Comparison of ENCODE assay signal across 9 mouse cellular contexts in the genomic region with DNA sequence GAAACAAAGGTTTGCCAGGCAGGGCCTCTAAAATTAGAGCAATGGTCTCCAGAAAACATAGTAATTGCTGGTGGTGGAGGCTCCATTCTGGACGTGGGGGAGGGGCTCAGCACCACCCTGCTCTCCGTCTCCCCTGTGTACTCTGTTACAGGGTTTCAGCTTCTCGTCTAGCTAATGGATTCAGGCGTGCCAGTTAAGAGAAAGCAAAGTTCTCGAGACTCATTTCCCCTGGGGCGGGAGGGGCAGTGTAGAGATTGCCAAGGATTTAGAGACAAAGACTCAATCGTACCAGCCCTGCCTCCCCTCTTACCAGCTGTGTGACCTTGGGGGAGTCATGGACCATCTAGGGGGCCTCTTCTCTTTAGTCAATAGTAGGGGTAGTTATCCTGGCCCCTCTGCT.
DNase-seq lines count a peak whose midpoint lies in the region; ATAC-seq lines count a peak whose summit lies in the region.
"Had no signal": no experiment of that assay in that cellular context is flagged by ENCODE, and none has a peak within 500 bp of the region (broad histone marks: within the 10 kb centered on the region; RNA-seq: fewer than 3 reads in every experiment).

No protein-coding gene starts in this region.

- H3K4me2 ChIP-seq in heart, embryonic 13.5 days = peak overlapping the region; percentile 84
- H3K4me2 ChIP-seq in stomach, embryonic 16.5 days (ENCODE audit: low read depth, low read length) = no peak overlapping the region
- H3K4me2 ChIP-seq: forebrain, embryonic 15.5 days; hindbrain, embryonic 13.5 days had no signal

- no peaks in the 10 kb centered on the region for H3K36me3 ChIP-seq in embryonic facial prominence, embryonic 10.5 days (replicated peaks)
- no peaks in the 10 kb centered on the region for H3K36me3 ChIP-seq in heart, embryonic 13.5 days
- H3K36me3 ChIP-seq in stomach, embryonic 16.5 days (ENCODE audit: control insufficient read depth, insufficient read depth, low read length) = no peaks in the 10 kb centered on the region
- H3K36me3 ChIP-seq: forebrain, embryonic 15.5 days; hindbrain, embryonic 13.5 days had no signal

- peak overlapping the region; percentile 98 for H3K9ac ChIP-seq in heart, embryonic 13.5 days
- no peak overlapping the region for H3K9ac ChIP-seq in stomach, embryonic 16.5 days (ENCODE audit: low read length)
- H3K9ac ChIP-seq: forebrain, embryonic 15.5 days; hindbrain, embryonic 13.5 days had no signal

- DNase-seq in lung, adult 18-20 months = peak; percentile 37 to 46
- no peak for DNase-seq in lung, postnatal 4 days
- no peak for DNase-seq in embryonic facial prominence, embryonic 10.5 days (ENCODE audit: low spot score)
- no peak for DNase-seq in frontal cortex, postnatal 36 days (ENCODE audit: low spot score in 2 of 2)
- DNase-seq in layer of hippocampus, postnatal 25 days (ENCODE audit: extremely low spot score in 1 of 2, low spot score in 1 of 2) = no peak

- H3K9me3 ChIP-seq in embryonic facial prominence, embryonic 10.5 days = no peaks in the 10 kb centered on the region
- H3K9me3 ChIP-seq in heart, embryonic 13.5 days = no peaks in the 10 kb centered on the region
- H3K9me3 ChIP-seq in stomach, embryonic 16.5 days (replicated peaks; ENCODE audit: control insufficient read depth, low read length) = no peaks in the 10 kb centered on the region
- H3K9me3 ChIP-seq: forebrain, embryonic 15.5 days; hindbrain, embryonic 13.5 days had no signal

- WGBS in embryonic facial prominence, embryonic 10.5 days = 23% methylated on average over 7 of the region's 7 CpGs
- WGBS in heart, embryonic 13.5 days = 26% methylated on average over 7 of the region's 7 CpGs
- 29% methylated on average over 7 of the region's 7 CpGs for WGBS in stomach, embryonic 16.5 days

- no peak overlapping the region for H3K4me3 ChIP-seq in embryonic facial prominence, embryonic 10.5 days
- H3K4me3 ChIP-seq in heart, embryonic 13.5 days = no peak overlapping the region
- H3K4me3 ChIP-seq in stomach, embryonic 16.5 days (replicated peaks; ENCODE audit: low read length) = no peak overlapping the region
- H3K4me3 ChIP-seq: forebrain, embryonic 15.5 days; hindbrain, embryonic 13.5 days had no signal

- ATAC-seq in heart, embryonic 13.5 days (ENCODE audit: extremely low read depth, insufficient number of reproducible peaks, low FRiP score, low TSS enrichment) = no peak
- ATAC-seq in stomach, embryonic 16.5 days (ENCODE audit: insufficient read depth, low FRiP score) = no peak
- ATAC-seq: forebrain, embryonic 15.5 days had no signal

- peaks cover 65% of the 10 kb centered on the region for H3K4me1 ChIP-seq in embryonic facial prominence, embryonic 10.5 days
- peaks cover 81% of the 10 kb centered on the region for H3K4me1 ChIP-seq in heart, embryonic 13.5 days
- peaks cover 18% of the 10 kb centered on the region for H3K4me1 ChIP-seq in stomach, embryonic 16.5 days (ENCODE audit: control insufficient read depth, insufficient read depth, low read length)

- no peaks in the 10 kb centered on the region for H3K27me3 ChIP-seq in embryonic facial prominence, embryonic 10.5 days (replicated peaks; ENCODE audit: low read depth, poor library complexity, severe bottlenecking)
- H3K27me3 ChIP-seq in heart, embryonic 13.5 days (replicated peaks) = no peaks in the 10 kb centered on the region
- no peaks in the 10 kb centered on the region for H3K27me3 ChIP-seq in stomach, embryonic 16.5 days (ENCODE audit: control insufficient read depth, insufficient read depth, low read length)
- H3K27me3 ChIP-seq: forebrain, embryonic 15.5 days had no signal

- peak overlapping the region; percentile 69 for H3K27ac ChIP-seq in embryonic facial prominence, embryonic 10.5 days (replicated peaks)
- peak overlapping the region; percentile 100 for H3K27ac ChIP-seq in heart, embryonic 13.5 days (replicated peaks)
- peak overlapping the region; percentile 15; the same call in 1 of the 2 replicates for H3K27ac ChIP-seq in stomach, embryonic 16.5 days (ENCODE audit: low read length)
- H3K27ac ChIP-seq: forebrain, embryonic 15.5 days; hindbrain, embryonic 13.5 days had no signal

Comparison
In these comparisons a context has a peak if more than half of its experiments do, and no peak if none do; other contexts are left out.
1. DNase-seq: peak in lung, adult 18-20 months (2 of 2); none in lung, postnatal 4 days (0 of 2), embryonic facial prominence, embryonic 10.5 days (single experiment), frontal cortex, postnatal 36 days (0 of 2) and layer of hippocampus, postnatal 25 days (0 of 2).
2. H3K27ac ChIP-seq: peak in every context shown above with its lines; median percentile 100 in heart, embryonic 13.5 days; 69 in embryonic facial prominence, embryonic 10.5 days; 15 in stomach, embryonic 16.5 days.